Mouse (Mus musculus) myocyte (in vitro differentiated cells): ENCODE data around the gene Hsdl1.

Experiments
- POLR2A ChIP-seq: IDR thresholded peaks from one replicate; pipeline ENCODE4 v1.6.1; 2011; ENCODE audit warnings: low read depth, mild to moderate bottlenecking, control low read depth, moderate library complexity; ENCODE audit not compliant: insufficient read length
- POLR2AphosphoS2 ChIP-seq: IDR thresholded peaks from one replicate; pipeline ENCODE4 v1.6.1; 2011; ENCODE audit warnings: low read depth, control low read depth; ENCODE audit not compliant: insufficient read length

DNA sequence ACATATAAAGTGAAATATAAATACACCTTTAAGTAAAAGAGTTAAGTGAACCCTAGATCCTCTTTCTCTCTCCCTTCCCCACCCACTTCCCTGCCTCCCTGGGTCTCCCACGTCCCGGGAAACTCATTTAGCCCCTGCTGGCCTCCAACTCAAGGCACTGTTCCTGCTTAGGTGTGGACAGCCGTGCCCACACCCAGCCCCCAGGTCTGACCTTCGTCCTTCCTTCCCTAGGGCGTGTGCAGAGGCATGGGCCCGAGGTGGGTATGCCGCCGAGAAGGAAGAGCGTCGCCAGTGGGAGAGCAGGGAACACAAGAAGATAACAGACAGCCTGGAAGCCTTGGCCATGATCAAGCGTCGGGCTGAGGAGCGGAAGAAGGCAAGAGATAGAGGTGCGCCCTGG is 15.4 kb upstream of the Hsdl1 start:
- no peak for TF ChIP-seq POLR2AphosphoS2
- TF ChIP-seq POLR2A: no peak
